Mouse (Mus musculus) urinary bladder, postnatal 25 days (tissue): ENCODE results near the gene Ric1.

Experiments
- DNase-seq: peaks from one replicate; pipeline ENCODE4 v3.0.0; 2022; ENCODE audit warnings: low spot score

Gene Ric1

DNA sequence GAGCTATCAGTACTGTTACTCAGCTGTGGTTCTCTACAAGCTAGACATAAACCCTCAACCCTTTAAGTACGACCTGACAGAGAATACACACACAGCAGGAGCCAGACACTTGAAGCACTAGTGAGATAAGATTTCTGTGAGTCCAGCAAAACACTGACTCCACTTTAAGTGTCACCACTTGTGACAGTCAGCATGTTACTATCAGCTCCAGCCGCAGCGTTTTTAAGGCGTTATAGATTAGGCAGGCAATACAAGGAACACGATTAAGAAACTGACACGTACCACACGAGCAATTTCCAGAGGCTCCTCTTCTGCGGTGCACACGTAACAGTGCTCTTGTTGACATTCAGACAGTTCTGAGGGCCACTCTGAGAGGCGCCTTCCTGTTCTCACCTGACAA, 88.8 kb downstream of the Ric1 start:
- no peak for DNase-seq

DNA sequence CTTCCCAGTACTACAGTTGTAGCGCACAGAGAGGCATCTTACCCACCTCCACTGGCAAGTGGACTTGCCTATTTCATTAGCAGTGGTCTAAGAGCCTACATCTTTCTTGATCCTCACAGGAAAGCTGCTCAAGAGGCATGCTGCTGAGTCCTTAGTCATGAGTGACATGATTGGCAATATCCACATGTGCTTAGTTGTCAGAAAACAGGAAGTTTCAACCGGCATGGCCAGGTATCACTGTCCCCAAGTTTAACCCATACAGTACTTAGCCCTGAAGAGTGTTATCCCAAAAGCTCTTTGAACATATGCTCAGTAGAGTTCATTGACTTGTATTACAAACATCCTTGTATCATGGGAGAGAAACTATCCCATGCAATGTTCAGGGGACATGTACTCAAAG, 90.0 kb downstream of the Ric1 start:
- no peak for DNase-seq

GRCm38 (mm10) chr19:29641055-29641454, 119.0 kb downstream of the Ric1 start:
- no peak for DNase-seq

GRCm38 (mm10) chr19:29641510-29641909, 119.4 kb downstream of the Ric1 start:
- DNase-seq: no peak

- DNase-seq: no peak
Observed at GRCm38 (mm10) chr19:29642211-29642610, 120.1 kb downstream of the Ric1 start.

DNA sequence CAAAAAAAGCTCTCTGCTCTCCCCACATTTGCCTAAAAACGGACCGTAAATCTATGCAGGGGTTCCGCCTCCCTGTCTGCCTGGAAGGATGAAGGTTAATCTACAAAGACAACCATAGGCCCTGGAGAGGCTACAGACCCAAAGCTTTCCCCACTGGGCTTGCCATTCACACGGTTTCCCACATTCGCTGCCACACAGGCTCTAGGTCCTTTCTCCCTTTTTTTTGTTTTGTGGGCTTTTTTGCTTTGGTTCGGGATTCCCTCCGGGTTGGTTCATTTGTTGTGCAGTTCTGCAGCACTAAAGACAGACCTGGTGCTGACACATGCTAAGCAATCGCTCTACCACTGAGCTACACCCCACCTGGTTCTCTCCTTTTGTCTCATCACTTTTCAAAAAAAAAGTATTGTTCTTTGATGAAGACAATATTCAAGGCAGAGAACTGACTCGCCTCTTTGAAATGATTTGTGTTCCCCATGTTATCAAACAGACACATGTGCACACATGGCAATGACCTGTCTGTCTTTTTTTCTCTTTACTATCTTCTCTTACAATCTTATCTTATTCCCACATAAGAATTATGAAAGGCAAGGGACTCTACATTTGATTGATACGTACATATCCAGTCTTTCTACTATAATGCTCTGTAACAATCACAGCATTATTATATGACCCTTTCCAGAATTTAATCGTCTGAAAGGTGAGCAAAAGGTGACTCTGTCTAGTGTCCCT, 121.3 kb downstream of the Ric1 start:
- no peak for DNase-seq

DNA sequence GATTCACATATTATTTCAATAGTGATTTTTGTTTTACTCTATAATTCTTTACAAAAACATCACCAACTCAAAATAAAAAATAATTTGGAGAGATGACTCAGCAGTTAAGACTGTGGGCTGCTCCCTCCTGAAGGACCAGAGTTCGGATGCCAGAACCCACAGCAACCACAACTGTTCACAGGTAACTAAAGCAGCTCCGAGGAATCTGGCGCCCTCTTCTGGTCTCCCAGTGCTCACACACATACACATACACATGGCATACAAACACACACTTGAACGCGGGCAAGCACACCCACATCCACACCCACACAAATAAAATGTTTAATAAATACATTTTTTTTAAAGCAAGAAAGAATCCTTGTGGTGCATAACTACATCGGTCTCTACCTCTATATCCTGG, 122.7 kb downstream of the Ric1 start:
- no peak for DNase-seq

- DNase-seq: peak; percentile 97
Observed at GRCm38 (mm10) chr19:29647651-29648549, 125.8 kb downstream of the Ric1 start, which contains the start of gene Ermp1. Ermp1 (minus strand) TSS chr19:29648415.

GRCm38 (mm10) chr19:29648550-29648914, 126.5 kb downstream of the Ric1 start:
- no peak for DNase-seq

- DNase-seq: no peak
Observed at GRCm38 (mm10) chr19:29649683-29650082, 127.6 kb downstream of the Ric1 start.

DNA sequence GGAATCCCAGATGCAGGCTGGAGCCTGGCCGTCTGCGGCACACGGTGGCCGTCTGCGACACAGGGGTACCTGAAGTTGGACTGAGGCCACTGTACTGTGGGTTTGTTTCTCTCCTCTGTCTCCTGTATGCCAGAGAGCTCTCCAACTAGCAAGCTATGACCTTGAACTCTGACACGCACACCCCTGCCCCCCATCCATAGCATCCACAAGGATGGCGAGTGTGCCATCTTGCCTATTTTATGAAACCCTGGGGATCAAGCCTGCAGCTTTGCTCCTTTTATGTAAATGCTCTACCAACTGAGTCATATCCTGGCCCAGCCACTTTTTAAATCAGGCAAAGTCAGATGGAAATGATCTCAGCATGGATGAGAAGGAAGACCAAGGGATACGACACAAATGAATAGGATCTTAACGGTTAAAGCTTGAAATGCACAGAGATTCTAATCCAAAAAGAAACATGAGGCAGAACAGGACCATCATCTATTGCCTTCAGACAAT, 131.7 kb downstream of the Ric1 start:
- no peak for DNase-seq

- DNase-seq: no peak
Observed at GRCm38 (mm10) chr19:29655148-29655547, 133.1 kb downstream of the Ric1 start.

DNA sequence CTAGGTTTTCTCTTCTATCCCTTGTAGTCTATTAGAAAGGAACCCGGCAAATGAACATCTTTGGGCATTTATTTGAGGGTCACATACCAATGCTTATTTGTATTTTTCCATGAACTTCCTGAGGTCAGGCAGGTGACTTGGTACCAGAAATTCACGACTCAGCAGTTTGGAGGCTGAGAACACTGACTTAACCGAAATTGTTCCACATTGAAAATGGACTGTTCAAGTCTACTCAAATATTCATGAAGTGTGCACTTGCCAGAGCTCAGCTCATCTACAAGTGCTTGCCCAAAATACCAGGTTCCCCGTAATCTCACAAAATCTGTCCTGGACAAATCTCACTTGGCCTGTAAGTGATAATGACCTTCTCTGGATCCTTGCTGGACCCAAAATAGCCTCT, 133.9 kb downstream of the Ric1 start:
- no peak for DNase-seq
